ENCODE assay signal across 9 mouse cellular contexts in the genomic region with DNA sequence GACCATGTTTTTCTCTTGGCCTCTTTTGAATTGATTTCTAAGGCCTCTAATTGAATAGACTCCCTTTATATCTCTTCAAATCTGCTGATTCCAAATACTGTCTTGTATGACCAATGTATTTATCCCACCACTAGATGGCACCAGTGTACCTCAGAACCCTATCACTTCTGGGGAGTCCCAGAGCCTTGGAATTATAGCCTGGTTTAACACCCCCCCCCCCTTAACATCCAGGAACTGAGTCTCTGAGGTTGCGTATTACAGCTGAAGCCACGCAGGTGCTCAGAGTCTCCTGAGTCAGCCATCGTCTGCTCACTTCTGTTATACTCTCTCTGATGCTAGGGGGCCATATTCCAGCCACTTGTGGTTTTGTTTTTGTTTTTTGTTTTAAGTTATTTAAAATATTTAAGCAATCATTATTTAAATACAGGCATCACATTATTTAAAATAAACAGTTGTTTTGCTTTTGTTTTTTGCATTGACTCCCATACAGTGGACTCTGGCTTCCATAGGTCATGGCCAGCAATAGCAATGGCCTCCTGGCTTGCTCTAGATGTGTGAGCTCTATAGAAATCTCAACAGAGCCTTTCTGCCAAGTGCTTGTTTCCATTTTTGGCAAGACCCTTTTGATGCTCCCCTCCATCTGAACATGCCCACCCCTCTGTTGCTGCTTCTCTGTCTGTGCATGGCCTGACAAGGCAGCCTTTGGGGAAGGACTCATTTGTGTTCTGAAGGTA.
DNase-seq lines count a peak whose midpoint lies in the region; ATAC-seq lines count a peak whose summit lies in the region.
"Had no signal": no experiment of that assay in that cellular context is flagged by ENCODE, and none has a peak within 500 bp of the region (broad histone marks: within the 10 kb centered on the region; RNA-seq: fewer than 3 reads in every experiment).

No protein-coding gene starts in this region.

- H3K9ac ChIP-seq in limb, embryonic 15.5 days: no peak overlapping the region
- H3K9ac ChIP-seq in neural tube, embryonic 14.5 days (replicated peaks; ENCODE audit: low read depth, low read length): no peak overlapping the region
- H3K9ac ChIP-seq: heart, embryonic 13.5 days had no signal

- peak; percentile 51 to 57 for DNase-seq in left cerebral cortex, postnatal 14 days (ENCODE audit: low spot score in 2 of 2)
- no peak for DNase-seq in left cerebral cortex, postnatal 10 days (ENCODE audit: extremely low spot score in 1 of 2, low spot score in 2 of 2)
- peak; percentile 57 for DNase-seq in Muller cell, postnatal 12 days (ENCODE audit: inconsistent ontology term)
- DNase-seq in embryonic facial prominence, embryonic 10.5 days (ENCODE audit: low spot score): peak; percentile 43
- no peak for DNase-seq in spleen, adult 18-20 months

- ATAC-seq in hematopoietic stem cell, adult 5-6 weeks (replicated peaks in 1 of 2; ENCODE audit: insufficient read depth in 1 of 2, low FRiP score in 2 of 2, low TSS enrichment in 1 of 2, low read depth in 1 of 2, poor library complexity in 2 of 2, severe bottlenecking in 2 of 2): peak; percentile 58 to 63; a peak in 3 of 4 replicates
- peak; percentile 63; the same call in 1 of the 2 replicates for ATAC-seq in limb, embryonic 15.5 days (ENCODE audit: insufficient number of reproducible peaks, low FRiP score, low TSS enrichment, low read depth)
- ATAC-seq in neural tube, embryonic 14.5 days (ENCODE audit: low read depth): peak; percentile 69; the same call in 1 of the 2 replicates

- no peak overlapping the region for H3K27ac ChIP-seq in embryonic facial prominence, embryonic 10.5 days (replicated peaks)
- no peak overlapping the region for H3K27ac ChIP-seq in limb, embryonic 15.5 days
- no peak overlapping the region for H3K27ac ChIP-seq in neural tube, embryonic 14.5 days (ENCODE audit: low read depth, low read length)
- H3K27ac ChIP-seq: heart, embryonic 13.5 days had no signal

- H3K9me3 ChIP-seq in embryonic facial prominence, embryonic 10.5 days: no peaks in the 10 kb centered on the region; the same call in 1 of the 2 replicates
- no peaks in the 10 kb centered on the region for H3K9me3 ChIP-seq in limb, embryonic 15.5 days
- H3K9me3 ChIP-seq in neural tube, embryonic 14.5 days (ENCODE audit: control insufficient read depth, low read length): no peaks in the 10 kb centered on the region

- H3K4me1 ChIP-seq in embryonic facial prominence, embryonic 10.5 days: no peaks in the 10 kb centered on the region
- H3K4me1 ChIP-seq in limb, embryonic 15.5 days: peaks cover 7% of the 10 kb centered on the region; the same call in 1 of the 2 replicates
- no peaks in the 10 kb centered on the region for H3K4me1 ChIP-seq in neural tube, embryonic 14.5 days (ENCODE audit: control insufficient read depth, insufficient read depth, low read length)

- no peaks in the 10 kb centered on the region for H3K27me3 ChIP-seq in embryonic facial prominence, embryonic 10.5 days (replicated peaks; ENCODE audit: low read depth, poor library complexity, severe bottlenecking)
- no peaks in the 10 kb centered on the region for H3K27me3 ChIP-seq in limb, embryonic 15.5 days
- no peaks in the 10 kb centered on the region for H3K27me3 ChIP-seq in neural tube, embryonic 14.5 days (ENCODE audit: control insufficient read depth, insufficient read depth, low read length)
- H3K27me3 ChIP-seq: heart, embryonic 13.5 days had no signal

- no peak overlapping the region for H3K4me3 ChIP-seq in embryonic facial prominence, embryonic 10.5 days
- no peak overlapping the region for H3K4me3 ChIP-seq in limb, embryonic 15.5 days
- H3K4me3 ChIP-seq in neural tube, embryonic 14.5 days (ENCODE audit: low read depth, low read length): no peak overlapping the region
- H3K4me3 ChIP-seq: heart, embryonic 13.5 days had no signal

- no peaks in the 10 kb centered on the region for H3K36me3 ChIP-seq in embryonic facial prominence, embryonic 10.5 days (replicated peaks)
- no peaks in the 10 kb centered on the region for H3K36me3 ChIP-seq in limb, embryonic 15.5 days
- H3K36me3 ChIP-seq in neural tube, embryonic 14.5 days (ENCODE audit: control insufficient read depth, insufficient read depth, low read length): no peaks in the 10 kb centered on the region
- H3K36me3 ChIP-seq: heart, embryonic 13.5 days had no signal

- WGBS in embryonic facial prominence, embryonic 10.5 days: 65% methylated on average over 3 of the region's 3 CpGs
- WGBS in limb, embryonic 15.5 days: 20% methylated on average over 3 of the region's 3 CpGs
- 38% methylated on average over 3 of the region's 3 CpGs for WGBS in neural tube, embryonic 14.5 days

- intact Hi-C loops in left cerebral cortex, postnatal 14 days (cut with DNase I): loop anchor here (2.0 to 10.0 kb wide), 3 partner anchors 194 to 734 kb away; a partner anchor contains a TSS
- intact Hi-C loops in left cerebral cortex, postnatal 10 days (cut with DNase I): loop anchor here (1.0 to 10.0 kb wide), 4 partner anchors 193 to 724 kb away; no protein-coding TSS in a partner anchor

- no peak overlapping the region for H3K4me2 ChIP-seq in limb, embryonic 15.5 days
- no peak overlapping the region for H3K4me2 ChIP-seq in neural tube, embryonic 14.5 days (ENCODE audit: low read depth, low read length)
- H3K4me2 ChIP-seq: heart, embryonic 13.5 days had no signal

Comparison
In these comparisons a context has a peak if more than half of its experiments do, and no peak if none do; other contexts are left out.
1. DNase-seq: peak in left cerebral cortex, postnatal 14 days (2 of 2), Muller cell, postnatal 12 days (single experiment) and embryonic facial prominence, embryonic 10.5 days (single experiment); none in left cerebral cortex, postnatal 10 days (0 of 2) and spleen, adult 18-20 months (0 of 2).
2. Peak in every context shown above with its lines, with median percentiles within 50 percentile points of each other: ATAC-seq.